Mouse (Mus musculus) retina, postnatal 1 day (tissue): ENCODE measurements around the gene AI481877.
"Not testable (repeated sequence)": the region's sequence is repeated elsewhere in the genome, so short reads cannot be mapped to it uniquely, and the experiment has no call there.

ENCODE experiments used
- DNase-seq: peaks from one replicate; pipeline ENCODE4 v3.0.0-alpha.2; 2012

The AI481877 gene

GRCm38 (mm10) chr4:59138507-59139033 lies at the start of gene AI481877:
Gene AI481877, minus strand, starts transcription at chr4:59138983.
- DNase-seq, result not testable (repeated sequence)

GRCm38 (mm10) chr4:59188474-59188801 lies 49.7 kb upstream of the AI481877 start:
- no peak for DNase-seq

GRCm38 (mm10) chr4:59187289-59187688 lies 48.5 kb upstream of the AI481877 start:
- peak; percentile 75 for DNase-seq

GRCm38 (mm10) chr4:59185671-59186070 lies 46.9 kb upstream of the AI481877 start:
- DNase-seq, result no peak

- no peak for DNase-seq
Measured at GRCm38 (mm10) chr4:59181320-59182271, 42.8 kb upstream of the AI481877 start.

GRCm38 (mm10) chr4:59177566-59177965 lies 38.8 kb upstream of the AI481877 start:
- DNase-seq, result no peak

- no peak for DNase-seq
Measured at GRCm38 (mm10) chr4:59175929-59176328, 37.1 kb upstream of the AI481877 start.

GRCm38 (mm10) chr4:59175003-59175402 lies 36.2 kb upstream of the AI481877 start:
- no peak for DNase-seq

GRCm38 (mm10) chr4:59173181-59173922 lies 34.6 kb upstream of the AI481877 start:
- DNase-seq, result no peak

- no peak for DNase-seq
Measured at GRCm38 (mm10) chr4:59172616-59173015, 33.8 kb upstream of the AI481877 start.

GRCm38 (mm10) chr4:59169981-59170380 lies 31.2 kb upstream of the AI481877 start:
- DNase-seq, result no peak

- DNase-seq, result no peak
Measured at GRCm38 (mm10) chr4:59167251-59167847, 28.6 kb upstream of the AI481877 start.

- no peak for DNase-seq
Measured at GRCm38 (mm10) chr4:59164034-59164433, 25.3 kb upstream of the AI481877 start.

- DNase-seq, result no peak
Measured at GRCm38 (mm10) chr4:59160959-59161670, 22.3 kb upstream of the AI481877 start.

- no peak for DNase-seq
Measured at GRCm38 (mm10) chr4:59160289-59160688, 21.5 kb upstream of the AI481877 start.

GRCm38 (mm10) chr4:59157654-59158053 lies 18.9 kb upstream of the AI481877 start:
- DNase-seq, result no peak

GRCm38 (mm10) chr4:59156897-59157592 lies 18.3 kb upstream of the AI481877 start:
- no peak for DNase-seq

GRCm38 (mm10) chr4:59151953-59152352 lies 13.2 kb upstream of the AI481877 start:
- DNase-seq, result no peak

GRCm38 (mm10) chr4:59150907-59151306 lies 12.1 kb upstream of the AI481877 start:
- no peak for DNase-seq

- no peak for DNase-seq
Measured at GRCm38 (mm10) chr4:59149043-59149442, 10.3 kb upstream of the AI481877 start.

GRCm38 (mm10) chr4:59128935-59129334 lies 9.8 kb downstream of the AI481877 start:
- DNase-seq, result no peak

- no peak for DNase-seq
Measured at GRCm38 (mm10) chr4:59125053-59125452, 13.7 kb downstream of the AI481877 start.
